Comparison of ENCODE assay signal across 7 mouse cellular contexts in the genomic region with DNA sequence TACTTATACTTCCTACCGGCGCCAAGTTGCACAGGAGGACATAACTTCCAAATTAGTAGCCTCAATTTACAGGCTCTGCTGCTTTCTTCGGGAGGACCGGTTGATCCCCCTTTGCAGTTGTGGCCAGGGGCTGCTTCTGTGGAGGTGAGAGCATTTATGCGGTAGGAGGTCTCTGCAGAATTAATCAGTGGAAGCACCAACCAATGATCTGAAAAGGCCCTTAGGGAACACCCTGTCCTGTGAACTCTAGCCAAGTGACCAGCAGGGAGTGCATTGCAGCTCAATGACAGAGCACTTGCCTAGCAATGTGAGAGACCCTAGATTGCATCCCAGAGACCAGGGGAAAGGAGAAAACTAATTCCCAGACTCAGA. TPM values are rescaled to one million over a fixed set of nuclear protein-coding genes. Genes with fewer than 3 reads are reported as not detected.
DNase-seq lines count a peak whose midpoint lies in the region; ATAC-seq and TF ChIP-seq lines count a peak whose summit lies in the region.

No protein-coding gene starts in this region.

- H3K27ac ChIP-seq in embryonic facial prominence, embryonic 10.5 days (replicated peaks): peak overlapping the region; percentile 89
- peak overlapping the region; percentile 89 for H3K27ac ChIP-seq in hindbrain, embryonic 10.5 days
- peak overlapping the region; percentile 90 for H3K27ac ChIP-seq in lung, postnatal 0 days (ENCODE audit: low read length)
- peak overlapping the region; percentile 89 for H3K27ac ChIP-seq in stomach, postnatal 0 days (replicated peaks)

- H3K9me3 ChIP-seq in embryonic facial prominence, embryonic 10.5 days: no peaks in the 10 kb centered on the region
- no peaks in the 10 kb centered on the region for H3K9me3 ChIP-seq in hindbrain, embryonic 10.5 days
- no peaks in the 10 kb centered on the region for H3K9me3 ChIP-seq in lung, postnatal 0 days (ENCODE audit: low read length)
- H3K9me3 ChIP-seq in stomach, postnatal 0 days (ENCODE audit: control insufficient read depth, low read length): no peaks in the 10 kb centered on the region

- peak; percentile 63; the same call in 1 of the 2 replicates for TF ChIP-seq EP300 in lung, postnatal 0 days (IDR thresholded peaks at IDR 0.05)
- TF ChIP-seq EP300 in stomach, postnatal 0 days (optimal IDR thresholded peaks at IDR 0.05): no peak

- peak overlapping the region; percentile 23; the same call in 1 of the 2 replicates for H3K9ac ChIP-seq in lung, postnatal 0 days (replicated peaks; ENCODE audit: low read depth)
- H3K9ac ChIP-seq in stomach, postnatal 0 days (ENCODE audit: low read length): peak overlapping the region; percentile 61

- TF ChIP-seq CTCF in lung, postnatal 0 days (IDR thresholded peaks at IDR 0.05): peak; percentile 33; the same call in 1 of the 2 replicates
- peak; percentile 33 for TF ChIP-seq CTCF in stomach, postnatal 0 days (IDR thresholded peaks at IDR 0.05; ENCODE audit: low read depth)

- peak; percentile 47 for DNase-seq in left cerebral cortex, postnatal 4 days
- DNase-seq in left cerebral cortex, adult 9 months (ENCODE audit: low spot score in 2 of 2): no peak
- DNase-seq in embryonic facial prominence, embryonic 10.5 days (ENCODE audit: low spot score): no peak
- DNase-seq in hindbrain, embryonic 10.5 days (ENCODE audit: low spot score): no peak
- peak; percentile 80 for DNase-seq in lung, postnatal 0 days (ENCODE audit: low spot score)
- no peak for DNase-seq in stomach, postnatal 0 days (ENCODE audit: low spot score)
- DNase-seq in ovary, adult 18-20 months (ENCODE audit: low spot score): no peak

- 0 out of 2 replicates have a peak, but pooled peaks cover 7% of the 10 kb centered on the region for H3K27me3 ChIP-seq in embryonic facial prominence, embryonic 10.5 days (replicated peaks; ENCODE audit: low read depth, poor library complexity, severe bottlenecking)
- H3K27me3 ChIP-seq in hindbrain, embryonic 10.5 days (ENCODE audit: insufficient read depth, poor library complexity, severe bottlenecking): peaks cover 9% of the 10 kb centered on the region
- H3K27me3 ChIP-seq in lung, postnatal 0 days (replicated peaks; ENCODE audit: insufficient read depth, low read length): no peaks in the 10 kb centered on the region
- no peaks in the 10 kb centered on the region for H3K27me3 ChIP-seq in stomach, postnatal 0 days (ENCODE audit: control insufficient read depth, insufficient read depth, low read length)

- intact Hi-C loops in left cerebral cortex, postnatal 4 days (cut with DNase I): no loop called here

- H3K4me1 ChIP-seq in embryonic facial prominence, embryonic 10.5 days: peaks cover 44% of the 10 kb centered on the region
- peaks cover 39% of the 10 kb centered on the region for H3K4me1 ChIP-seq in hindbrain, embryonic 10.5 days (replicated peaks)
- H3K4me1 ChIP-seq in lung, postnatal 0 days (ENCODE audit: insufficient read depth, low read depth, low read length): peaks cover 21% of the 10 kb centered on the region
- peaks cover 12% of the 10 kb centered on the region for H3K4me1 ChIP-seq in stomach, postnatal 0 days (replicated peaks; ENCODE audit: control insufficient read depth, insufficient read depth)

- ATAC-seq in lung, postnatal 0 days: peak; percentile 33
- peak; percentile 38 for ATAC-seq in stomach, postnatal 0 days (ENCODE audit: low FRiP score, low TSS enrichment)

- no peaks in the 10 kb centered on the region for H3K36me3 ChIP-seq in embryonic facial prominence, embryonic 10.5 days (replicated peaks)
- H3K36me3 ChIP-seq in hindbrain, embryonic 10.5 days: no peaks in the 10 kb centered on the region
- no peaks in the 10 kb centered on the region for H3K36me3 ChIP-seq in lung, postnatal 0 days (ENCODE audit: insufficient read depth, low read length)
- no peaks in the 10 kb centered on the region for H3K36me3 ChIP-seq in stomach, postnatal 0 days (ENCODE audit: control insufficient read depth, insufficient read depth, low read length)

- peak overlapping the region; percentile 96 for H3K4me3 ChIP-seq in embryonic facial prominence, embryonic 10.5 days
- peak overlapping the region; percentile 79 for H3K4me3 ChIP-seq in hindbrain, embryonic 10.5 days
- peak overlapping the region; percentile 26 for H3K4me3 ChIP-seq in lung, postnatal 0 days (ENCODE audit: low read depth, low read length)
- peak overlapping the region; percentile 91 for H3K4me3 ChIP-seq in stomach, postnatal 0 days (ENCODE audit: low read depth, low read length)

- WGBS in embryonic facial prominence, embryonic 10.5 days: 0% methylated on average over 5 of the region's 5 CpGs
- WGBS in hindbrain, embryonic 10.5 days: 1% methylated on average over 5 of the region's 5 CpGs
- WGBS in lung, postnatal 0 days: under 1% methylated on average over 5 of the region's 5 CpGs
- 2% methylated on average over 5 of the region's 5 CpGs for WGBS in stomach, postnatal 0 days

- peak overlapping the region; percentile 87 for H3K4me2 ChIP-seq in lung, postnatal 0 days (replicated peaks; ENCODE audit: low read depth, low read length)
- H3K4me2 ChIP-seq in stomach, postnatal 0 days (replicated peaks; ENCODE audit: low read depth): peak overlapping the region; percentile 53

RNA-seq across cellular contexts. Expression of a gene that starts 0.6 kb away (rescaled TPM):
- 10 to 100 TPM; 66.3 to 70.5 TPM for total RNA-seq in left cerebral cortex, postnatal 4 days (2021)
- polyA plus RNA-seq in embryonic facial prominence, embryonic 10.5 days (2016; fragmentation: Nextera tagmentation; extraction: Ambion mirVana): 15.5 and 15.8 TPM in 2 replicates
- 13.9 and 23.0 TPM in 2 replicates for polyA plus RNA-seq in hindbrain, embryonic 10.5 days (2016; fragmentation: Nextera tagmentation; extraction: Ambion mirVana)
- 19.4 and 19.5 TPM in 2 replicates for polyA plus RNA-seq in lung, postnatal 0 days (2015; fragmentation: Nextera tagmentation; extraction: Ambion mirVana)
- polyA plus RNA-seq in stomach, postnatal 0 days (2015; fragmentation: Nextera tagmentation; extraction: Ambion mirVana): 13.1 and 13.3 TPM in 2 replicates

RNA-seq across cellular contexts. Expression of a gene that starts 41.0 kb away (rescaled TPM):
- 10 to 100 TPM; 27.3 to 30.2 TPM for total RNA-seq in left cerebral cortex, postnatal 4 days (2021)
- polyA plus RNA-seq in embryonic facial prominence, embryonic 10.5 days (2016; fragmentation: Nextera tagmentation; extraction: Ambion mirVana): 24.1 and 24.2 TPM in 2 replicates
- polyA plus RNA-seq in hindbrain, embryonic 10.5 days (2016; fragmentation: Nextera tagmentation; extraction: Ambion mirVana): 18.9 and 21.6 TPM in 2 replicates
- 10.5 and 11.8 TPM in 2 replicates for polyA plus RNA-seq in lung, postnatal 0 days (2015; fragmentation: Nextera tagmentation; extraction: Ambion mirVana)
- 8.1 and 8.9 TPM in 2 replicates for polyA plus RNA-seq in stomach, postnatal 0 days (2015; fragmentation: Nextera tagmentation; extraction: Ambion mirVana)

Comparison
In these comparisons a context has a peak if more than half of its experiments do, and no peak if none do; other contexts are left out.
1. DNase-seq: peak in left cerebral cortex, postnatal 4 days (single experiment) and lung, postnatal 0 days (single experiment); none in left cerebral cortex, adult 9 months (0 of 2), embryonic facial prominence, embryonic 10.5 days (single experiment), hindbrain, embryonic 10.5 days (single experiment), stomach, postnatal 0 days (single experiment) and ovary, adult 18-20 months (single experiment).
2. H3K4me3 ChIP-seq: peak in every context shown above with its lines; median percentile 96 in embryonic facial prominence, embryonic 10.5 days; 91 in stomach, postnatal 0 days; 79 in hindbrain, embryonic 10.5 days; 26 in lung, postnatal 0 days.
3. Peak in every context shown above with its lines, with median percentiles within 50 percentile points of each other: H3K27ac ChIP-seq.